Comparison of ENCODE assay signal across 7 mouse cellular contexts in genomic region chr10:127151233-127151632, GRCm38 (mm10). TPM values are rescaled to one million over a fixed set of nuclear protein-coding genes. Genes with fewer than 3 reads are reported as not detected.
DNase-seq lines count a peak whose midpoint lies in the region; ATAC-seq and TF ChIP-seq lines count a peak whose summit lies in the region.
"Not testable (repeated sequence)": the region's sequence is repeated elsewhere in the genome, so short reads cannot be mapped to it uniquely, and the experiment has no call there.
"Had no signal": no experiment of that assay in that cellular context is flagged by ENCODE, and none has a peak within 500 bp of the region (broad histone marks: within the 10 kb centered on the region; RNA-seq: fewer than 3 reads in every experiment).

No protein-coding gene starts in this region.

- not testable (repeated sequence) for TF ChIP-seq EP300 in liver, postnatal 0 days (IDR thresholded peaks at IDR 0.05; ENCODE audit: low read depth); stomach, postnatal 0 days (optimal IDR thresholded peaks at IDR 0.05)

- H3K9me3 ChIP-seq in liver, postnatal 0 days (ENCODE audit: low read length); stomach, postnatal 0 days (ENCODE audit: control insufficient read depth, low read length): not testable (repeated sequence)

- not testable (repeated sequence) for H3K4me3 ChIP-seq in liver, adult 2 months (ENCODE audit: insufficient read depth, low read depth, low read length); liver, postnatal 0 days (ENCODE audit: low read depth, low read length); stomach, postnatal 0 days (ENCODE audit: low read depth, low read length)

- not testable (repeated sequence) for TF ChIP-seq CTCF in liver, adult 2 months (IDR thresholded peaks at IDR 0.05; ENCODE audit: low read depth, low read length); liver, postnatal 0 days (IDR thresholded peaks at IDR 0.05; ENCODE audit: low read depth); stomach, postnatal 0 days (IDR thresholded peaks at IDR 0.05; ENCODE audit: low read depth)

- peak; percentile 64 for DNase-seq in 416B (ENCODE audit: low read depth)
- peak; percentile 52 for DNase-seq in induced T-regulatory cell, adult 2 months (ENCODE audit: low read depth)
- DNase-seq in liver, adult 2 months (ENCODE audit: extremely low read depth, low read depth, low spot score) = peak; percentile 72
- DNase-seq in liver, postnatal 0 days; stomach, postnatal 0 days (ENCODE audit: low spot score): not testable (repeated sequence)
- DNase-seq in lung, postnatal 36 days = peak; percentile 50

- H3K27ac ChIP-seq in liver, adult 2 months (replicated peaks; ENCODE audit: insufficient read depth, low read depth, low read length) = peak overlapping the region; percentile 86
- H3K27ac ChIP-seq in liver, postnatal 0 days (ENCODE audit: low read depth) = peak overlapping the region; percentile 55
- H3K27ac ChIP-seq in stomach, postnatal 0 days (replicated peaks) = not testable (repeated sequence)

- TF ChIP-seq POLR2A in liver, adult 2 months (IDR thresholded peaks at IDR 0.05; ENCODE audit: extremely low read depth, insufficient read depth, low read length) = not testable (repeated sequence)

- H3K4me2 ChIP-seq in liver, postnatal 0 days (ENCODE audit: low read depth, low read length); stomach, postnatal 0 days (replicated peaks; ENCODE audit: low read depth): not testable (repeated sequence)

- H3K4me1 ChIP-seq in liver, adult 2 months (ENCODE audit: control insufficient read depth, insufficient read depth, low read length) = peaks cover 19% of the 10 kb centered on the region
- H3K4me1 ChIP-seq in liver, postnatal 0 days (ENCODE audit: insufficient read depth); stomach, postnatal 0 days (replicated peaks; ENCODE audit: control insufficient read depth, insufficient read depth): not testable (repeated sequence)

- 47% methylated on average over 3 of the region's 3 CpGs for WGBS in liver, adult 2 months
- 80% methylated on average over 3 of the region's 3 CpGs for WGBS in liver, postnatal 0 days (ENCODE audit: insufficient replicate concordance)
- WGBS in stomach, postnatal 0 days = 74% methylated on average over 3 of the region's 3 CpGs

- not testable (repeated sequence) for H3K79me2 ChIP-seq in liver, adult 2 months (ENCODE audit: control insufficient read depth, insufficient read depth, low read length)

- not testable (repeated sequence) for H3K27me3 ChIP-seq in liver, adult 2 months (ENCODE audit: control insufficient read depth, insufficient read depth, low read length); liver, postnatal 0 days (ENCODE audit: insufficient read depth, low read length); stomach, postnatal 0 days (ENCODE audit: control insufficient read depth, insufficient read depth, low read length)

- H3K9ac ChIP-seq in liver, adult 2 months (ENCODE audit: low read depth, low read length); liver, postnatal 0 days (replicated peaks); stomach, postnatal 0 days (ENCODE audit: low read length): not testable (repeated sequence)

- H3K36me3 ChIP-seq in liver, adult 2 months (ENCODE audit: control insufficient read depth, insufficient read depth, low read length); liver, postnatal 0 days (replicated peaks; ENCODE audit: insufficient read depth, low read length); stomach, postnatal 0 days (ENCODE audit: control insufficient read depth, insufficient read depth, low read length): not testable (repeated sequence)

- ATAC-seq in liver, postnatal 0 days = not testable (repeated sequence)
- peak; percentile 63 for ATAC-seq in stomach, postnatal 0 days (ENCODE audit: low FRiP score, low TSS enrichment)

RNA-seq across cellular contexts. Expression of gene B4galnt1, which starts 13.8 kb away (rescaled TPM):
- 21.9 and 36.3 TPM in 2 replicates for total RNA-seq in liver, adult 2 months (2014; rRNA removed)
- polyA plus RNA-seq in liver, adult 2 months (2012; rRNA removed) = 85.0 and 89.8 TPM in 2 replicates
- polyA plus RNA-seq in liver, postnatal 0 days (2015; fragmentation: Nextera tagmentation; extraction: Ambion mirVana) = 27.2 and 32.2 TPM in 2 replicates
- 45.9 and 65.4 TPM in 2 replicates for polyA plus RNA-seq in stomach, postnatal 0 days (2015; fragmentation: Nextera tagmentation; extraction: Ambion mirVana)

RNA-seq across cellular contexts. Expression of gene Slc26a10, which starts 29.2 kb away (rescaled TPM):
- total RNA-seq in liver, adult 2 months (2014; rRNA removed) = 1.3 and 3.1 TPM in 2 replicates
- polyA plus RNA-seq in liver, adult 2 months (2012; rRNA removed) = 4.1 and 5.8 TPM in 2 replicates
- polyA plus RNA-seq in liver, postnatal 0 days (2015; fragmentation: Nextera tagmentation; extraction: Ambion mirVana) = 2.0 TPM in 2 replicates
- 0.70 and 0.76 TPM in 2 replicates for polyA plus RNA-seq in stomach, postnatal 0 days (2015; fragmentation: Nextera tagmentation; extraction: Ambion mirVana)

RNA-seq across cellular contexts. Expression of gene Os9, which starts 30.3 kb away (rescaled TPM):
- 130 TPM in 2 replicates for total RNA-seq in liver, adult 2 months (2014; rRNA removed)
- 128 and 130 TPM in 2 replicates for polyA plus RNA-seq in liver, adult 2 months (2012; rRNA removed)
- polyA plus RNA-seq in liver, postnatal 0 days (2015; fragmentation: Nextera tagmentation; extraction: Ambion mirVana) = 78.8 and 81.4 TPM in 2 replicates
- polyA plus RNA-seq in stomach, postnatal 0 days (2015; fragmentation: Nextera tagmentation; extraction: Ambion mirVana) = 81.9 and 82.0 TPM in 2 replicates

RNA-seq across cellular contexts. Expression of gene Arhgef25, which starts 38.6 kb away (rescaled TPM):
- 0.83 and 0.87 TPM in 2 replicates for total RNA-seq in liver, adult 2 months (2014; rRNA removed)
- polyA plus RNA-seq in liver, adult 2 months (2012; rRNA removed) = 0.91 and 1.4 TPM in 2 replicates
- 1.9 and 2.6 TPM in 2 replicates for polyA plus RNA-seq in liver, postnatal 0 days (2015; fragmentation: Nextera tagmentation; extraction: Ambion mirVana)
- polyA plus RNA-seq in stomach, postnatal 0 days (2015; fragmentation: Nextera tagmentation; extraction: Ambion mirVana) = 25.3 and 29.7 TPM in 2 replicates
- polyA plus RNA-seq: activated CD4-positive, CD25-positive, alpha-beta regulatory T cell, adult 4 months had no signal

RNA-seq across cellular contexts. Expression of gene Dtx3, which starts 44.3 kb away (rescaled TPM):
- total RNA-seq in liver, adult 2 months (2014; rRNA removed) = 1.5 and 1.8 TPM in 2 replicates
- polyA plus RNA-seq in liver, adult 2 months (2012; rRNA removed) = 5.2 and 10.0 TPM in 2 replicates
- 8.8 and 8.9 TPM in 2 replicates for polyA plus RNA-seq in liver, postnatal 0 days (2015; fragmentation: Nextera tagmentation; extraction: Ambion mirVana)
- polyA plus RNA-seq in stomach, postnatal 0 days (2015; fragmentation: Nextera tagmentation; extraction: Ambion mirVana) = 27.8 and 32.9 TPM in 2 replicates
